Mouse (Mus musculus): ENCODE results near the gene Macrod2.

Macrod2 gene

DNA sequence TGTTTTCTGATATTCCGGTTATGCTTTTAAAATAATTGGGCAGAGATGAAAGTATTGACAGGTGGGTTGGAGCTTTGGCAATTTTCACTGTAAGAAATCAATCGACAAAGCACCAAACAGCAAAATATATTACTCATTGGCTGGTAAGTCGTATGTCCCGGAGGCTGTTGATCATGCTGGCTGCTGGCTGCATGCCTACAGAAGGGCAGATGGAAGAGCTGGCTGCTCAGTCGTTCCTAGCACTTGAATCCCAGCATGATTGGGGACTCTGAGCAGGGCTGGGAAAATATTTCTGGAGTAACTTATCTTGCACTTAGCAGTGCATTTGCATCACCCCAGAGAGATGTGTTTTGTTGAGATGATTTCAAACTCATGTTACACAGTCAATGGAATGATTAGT lies 1223.1 kb downstream of the Macrod2 start:
- no peak for DNase-seq (ENCODE audit: low spot score in 2 of 2)

DNA sequence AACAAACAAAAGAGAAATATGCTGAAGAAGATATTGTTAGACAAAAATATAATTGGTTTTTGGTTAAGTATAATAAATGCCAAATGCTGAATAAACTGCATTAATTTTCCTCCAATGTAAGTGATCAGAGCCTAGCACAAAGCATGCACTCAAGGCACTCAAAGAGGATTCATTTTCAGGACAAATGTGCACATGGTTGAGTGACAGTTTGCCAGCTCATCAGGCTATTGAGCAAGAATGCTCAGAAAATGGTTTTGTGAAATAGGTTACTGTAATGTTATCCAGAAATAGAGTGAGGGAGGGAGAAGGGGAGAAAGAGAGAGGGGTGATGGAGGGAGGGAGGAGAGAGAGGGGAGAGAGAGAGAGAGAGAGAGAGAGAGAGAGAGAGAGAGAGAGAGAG lies 1268.9 kb downstream of the Macrod2 start:
- no peak for DNase-seq (ENCODE audit: low spot score in 2 of 2)

DNA sequence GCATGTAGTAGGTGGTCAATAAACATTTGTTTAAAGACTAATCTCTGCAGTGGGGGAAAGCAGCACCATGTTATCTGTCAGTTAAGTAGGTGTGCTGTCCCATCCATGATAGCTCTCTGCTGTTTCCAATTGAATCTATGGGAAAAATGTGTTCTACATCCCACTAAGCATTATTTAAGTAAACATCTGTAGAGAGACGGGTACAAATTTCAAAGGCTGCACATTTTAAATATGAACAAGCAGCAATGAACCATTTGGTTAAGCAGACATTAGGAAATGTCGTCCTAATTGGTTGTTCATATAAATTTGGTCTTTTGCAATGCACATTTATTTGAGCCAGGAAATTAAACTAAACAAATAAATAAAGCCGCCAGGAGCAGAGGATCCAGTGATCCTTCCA lies 1277.7 kb downstream of the Macrod2 start:
- DNase-seq (ENCODE audit: low spot score in 2 of 2), result no peak

DNA sequence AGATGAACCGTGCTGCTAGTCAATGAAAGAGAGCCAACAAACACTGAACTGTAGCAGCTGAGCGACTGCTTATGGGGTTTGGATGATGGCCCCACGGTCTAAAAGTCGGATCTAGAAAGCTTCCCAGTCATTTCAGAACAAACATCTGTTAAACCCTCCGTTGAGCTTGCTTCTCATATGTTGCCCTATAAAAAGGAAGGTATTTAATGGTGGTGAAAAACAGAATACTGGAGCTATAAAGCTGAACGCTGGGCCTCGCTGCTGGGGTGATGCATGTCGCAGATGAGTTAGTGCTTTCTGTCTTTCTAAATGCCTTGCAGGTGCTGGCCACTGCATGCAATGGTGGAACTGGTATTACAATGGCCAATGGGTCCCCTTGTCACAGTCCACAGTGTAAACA lies 1278.3 kb downstream of the Macrod2 start:
- DNase-seq (ENCODE audit: low spot score in 2 of 2), result no peak

DNA sequence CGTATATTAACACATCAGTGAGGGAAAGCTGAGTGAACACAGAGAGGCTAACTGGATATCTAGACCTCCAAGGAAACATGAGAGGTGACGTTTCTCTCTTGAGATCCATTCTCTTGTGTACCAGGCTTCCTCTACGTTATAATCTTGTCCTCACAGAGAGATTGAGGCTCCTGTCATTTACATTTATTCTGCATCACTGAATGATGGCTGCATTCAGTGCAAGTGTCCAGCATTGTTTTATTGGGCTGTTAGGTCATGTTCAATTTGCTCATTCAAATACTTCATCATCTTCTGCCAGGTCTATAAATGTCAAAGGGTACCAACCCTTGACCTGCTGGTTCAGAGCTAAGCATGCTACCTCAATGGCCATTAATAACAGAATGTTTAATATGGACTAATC lies 1302.4 kb downstream of the Macrod2 start:
- no peak for DNase-seq (ENCODE audit: low spot score in 2 of 2)

DNA sequence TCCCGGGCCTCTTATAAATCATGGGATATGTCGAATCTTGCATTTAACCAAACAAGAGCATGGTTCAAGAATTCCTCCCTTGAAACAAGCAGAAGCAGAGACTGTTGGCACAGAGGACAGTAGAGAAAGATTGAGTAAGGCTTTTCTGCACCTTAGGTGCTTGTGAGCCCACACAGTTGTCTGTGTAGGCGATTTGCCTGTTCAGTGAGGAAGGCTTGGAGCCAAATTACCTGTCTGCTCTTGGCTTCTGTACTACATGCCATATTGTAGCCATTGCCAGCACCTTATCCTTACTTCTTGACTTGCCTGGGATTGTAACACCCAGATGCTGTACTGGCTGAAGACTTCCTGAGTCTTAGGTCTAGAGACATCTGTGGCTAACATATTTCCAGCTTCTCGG lies 1303.2 kb downstream of the Macrod2 start:
- DNase-seq (ENCODE audit: low spot score in 2 of 2), result no peak

DNA sequence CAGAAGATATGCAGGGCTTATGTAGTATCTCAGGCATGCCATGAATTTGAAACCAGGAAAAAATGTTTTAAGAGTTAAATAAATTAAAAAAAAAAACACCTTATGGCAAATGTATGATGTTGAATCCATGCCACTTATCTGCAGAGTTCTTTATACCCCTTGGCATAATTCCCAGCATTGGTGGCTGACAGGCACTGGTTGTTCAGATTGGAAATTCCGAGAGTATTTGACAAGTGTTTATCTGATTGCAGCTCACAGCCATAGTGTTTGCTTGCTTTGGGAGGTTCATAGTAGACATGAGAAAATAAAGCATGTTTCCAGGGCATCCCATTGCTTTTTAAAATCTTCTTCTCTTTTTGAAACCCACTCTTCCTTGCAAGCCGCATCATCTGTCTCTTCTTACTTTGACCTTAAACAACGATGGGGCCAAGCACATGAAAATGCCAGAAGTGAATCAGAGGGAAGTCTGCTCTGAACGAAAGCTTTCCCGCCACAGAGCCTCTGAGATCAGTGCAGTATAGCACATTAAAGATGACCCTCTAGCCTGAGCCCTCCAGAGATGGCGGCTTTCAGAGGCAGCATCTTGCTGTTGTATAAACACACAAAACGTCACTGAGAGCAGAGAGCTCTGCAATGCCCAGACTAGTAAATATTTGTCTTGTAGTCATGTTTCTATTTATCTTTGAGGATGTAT lies 1305.8 kb downstream of the Macrod2 start:
- no peak for DNase-seq (ENCODE audit: low spot score in 2 of 2)

DNA sequence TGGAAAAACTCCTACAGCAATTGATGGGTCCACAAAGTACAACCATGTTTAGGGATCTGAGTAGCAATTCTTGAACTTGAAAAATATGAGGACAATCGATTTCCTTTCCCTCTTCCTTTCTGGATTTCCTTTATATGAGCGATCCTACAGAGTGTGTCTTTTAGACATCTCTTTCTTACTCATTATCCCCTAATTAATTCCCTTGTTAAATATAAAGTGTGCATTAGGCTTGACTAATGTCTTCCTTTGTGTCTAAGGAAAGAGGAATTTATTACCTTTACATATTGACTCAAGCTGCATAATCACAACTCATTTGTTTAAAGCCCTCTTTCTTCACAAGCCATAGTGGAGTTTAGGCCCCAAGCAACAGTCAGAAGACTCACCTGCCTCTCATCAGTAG lies 1316.7 kb downstream of the Macrod2 start:
- no peak for DNase-seq (ENCODE audit: low spot score in 2 of 2)

DNA sequence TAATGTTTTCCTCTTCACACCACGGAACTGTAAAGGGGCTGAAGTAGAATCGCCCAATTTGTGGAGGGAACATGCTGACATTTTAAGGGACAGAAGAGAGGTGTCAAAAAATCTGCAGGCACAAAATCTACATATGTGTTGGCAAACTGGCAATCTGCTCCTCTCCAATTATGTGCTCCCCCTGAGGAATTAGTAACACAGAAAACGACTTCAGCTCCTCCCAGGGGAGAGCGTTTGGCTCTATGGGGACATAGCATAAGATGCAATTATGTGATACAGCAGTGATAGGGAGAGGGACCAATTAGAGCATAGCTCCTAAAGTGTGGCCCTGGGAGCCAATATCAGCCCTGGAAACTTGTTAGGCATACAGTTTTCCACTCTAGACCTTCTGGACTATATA lies 1317.2 kb downstream of the Macrod2 start:
- DNase-seq (ENCODE audit: low spot score in 2 of 2), result no peak

DNA sequence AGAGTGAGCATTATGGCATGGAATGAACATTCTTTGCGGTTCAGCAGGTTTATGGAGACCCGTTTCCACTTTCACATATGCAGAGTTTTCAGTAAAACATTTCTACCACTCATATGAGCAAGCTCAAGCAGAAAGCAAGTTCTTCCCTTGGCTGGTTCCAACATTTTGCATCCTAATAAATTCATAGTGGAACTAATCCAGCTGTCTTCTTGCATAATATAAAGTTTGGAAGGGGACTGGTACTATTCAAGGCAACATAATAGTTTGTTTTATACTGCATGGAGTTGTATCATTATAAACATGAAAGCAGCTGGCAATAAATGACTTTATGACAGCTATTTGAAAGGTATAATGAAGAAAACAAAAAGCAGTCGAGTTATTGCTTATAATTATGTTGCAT lies 1320.0 kb downstream of the Macrod2 start:
- DNase-seq (ENCODE audit: low spot score in 2 of 2), result no peak

DNA sequence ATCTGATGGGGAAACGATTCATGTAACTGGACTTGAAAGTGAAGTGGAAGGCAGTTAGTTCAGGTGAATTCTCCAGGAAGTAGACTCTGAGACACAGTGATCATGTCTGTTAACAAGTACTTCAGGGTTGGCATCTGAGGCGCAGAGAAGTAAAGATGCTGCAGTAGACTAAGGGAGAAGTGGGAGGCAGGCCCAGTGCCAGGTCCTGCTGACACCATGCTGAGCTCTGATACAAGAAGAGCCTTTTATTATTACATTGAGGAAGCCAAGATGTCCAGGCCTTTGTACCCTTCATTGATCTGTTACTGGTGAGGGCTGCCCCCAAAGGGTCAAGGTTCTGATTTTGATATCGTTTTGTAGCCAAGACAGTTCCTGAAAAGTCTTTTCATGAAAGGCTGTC lies 1327.4 kb downstream of the Macrod2 start:
- DNase-seq (ENCODE audit: low spot score in 2 of 2), result no peak

DNA sequence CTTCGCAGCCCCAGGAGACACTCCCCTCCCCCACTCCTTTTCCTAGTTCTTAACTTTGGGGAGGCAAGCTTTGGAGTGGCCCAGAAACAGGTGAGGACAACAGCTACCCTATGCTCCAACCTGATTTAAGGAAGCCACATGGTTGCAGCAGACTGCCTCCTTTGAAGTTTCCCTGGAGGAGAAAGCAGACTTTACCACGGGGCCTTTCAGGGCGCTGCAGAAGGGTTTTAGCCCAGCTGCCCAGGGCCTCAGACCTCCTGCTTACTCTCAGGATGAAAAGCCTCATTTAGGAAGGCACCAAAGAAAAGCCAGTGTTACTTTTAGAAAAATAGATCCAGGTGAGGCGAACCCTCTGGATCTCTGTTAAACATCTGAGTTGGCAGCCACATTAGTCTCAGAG lies 1333.9 kb downstream of the Macrod2 start:
- DNase-seq (ENCODE audit: low spot score in 2 of 2), result no peak

DNA sequence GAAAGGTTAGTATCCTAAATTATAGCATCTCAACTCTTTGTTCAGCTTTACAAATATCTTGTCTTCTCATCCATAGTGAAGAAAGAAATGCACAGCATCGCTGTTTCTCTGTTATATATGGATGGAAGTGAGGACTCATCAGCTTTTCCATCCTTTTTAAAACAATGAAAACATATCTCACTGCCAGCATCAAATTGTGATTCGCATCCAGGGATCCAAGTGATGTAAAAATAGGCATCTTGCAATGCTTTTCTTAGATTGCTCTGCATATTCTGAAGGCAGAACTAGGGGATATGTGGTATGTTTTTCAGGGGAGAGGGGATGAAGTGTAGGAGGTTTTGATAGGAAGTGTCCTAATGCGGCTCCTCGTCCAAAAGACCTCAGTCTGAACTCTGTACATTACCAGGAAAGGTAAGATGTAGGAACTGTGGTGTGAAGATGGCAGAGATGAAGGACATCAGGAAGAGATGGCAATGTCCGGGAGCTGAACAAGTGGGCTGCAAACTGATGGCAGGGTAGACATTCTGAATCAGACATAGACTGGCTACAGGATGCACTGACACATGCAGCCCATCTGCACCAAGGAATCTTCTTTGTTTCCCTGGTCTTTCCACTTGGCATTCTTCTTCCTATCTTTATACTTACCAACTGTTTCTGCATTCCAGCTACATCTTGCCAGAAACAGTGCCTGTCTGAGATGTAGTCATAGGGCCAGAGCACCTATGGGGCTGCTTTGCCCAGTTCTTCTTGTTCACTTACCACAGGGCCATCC lies 1341.8 kb downstream of the Macrod2 start:
- no peak for DNase-seq (ENCODE audit: low spot score in 2 of 2)

DNA sequence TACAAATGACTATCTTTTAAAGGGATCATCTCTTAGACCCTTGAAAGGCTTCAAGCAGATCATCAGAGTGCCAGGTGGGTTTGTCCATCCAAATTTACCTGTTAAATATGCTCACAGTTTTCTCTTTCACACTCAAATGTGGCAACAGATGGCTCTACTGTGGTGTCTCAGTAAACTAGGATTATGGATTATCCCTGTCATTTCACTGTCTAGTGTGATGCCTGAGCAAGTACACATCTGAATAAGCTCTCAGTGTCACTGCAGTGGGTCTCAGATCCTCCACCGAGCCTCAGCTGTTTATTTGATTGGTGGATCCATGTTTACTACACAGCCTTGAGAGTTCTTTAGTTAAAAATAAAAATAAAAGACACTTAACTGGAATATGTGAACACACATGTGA lies 1343.6 kb downstream of the Macrod2 start:
- DNase-seq (ENCODE audit: low spot score in 2 of 2), result no peak

DNA sequence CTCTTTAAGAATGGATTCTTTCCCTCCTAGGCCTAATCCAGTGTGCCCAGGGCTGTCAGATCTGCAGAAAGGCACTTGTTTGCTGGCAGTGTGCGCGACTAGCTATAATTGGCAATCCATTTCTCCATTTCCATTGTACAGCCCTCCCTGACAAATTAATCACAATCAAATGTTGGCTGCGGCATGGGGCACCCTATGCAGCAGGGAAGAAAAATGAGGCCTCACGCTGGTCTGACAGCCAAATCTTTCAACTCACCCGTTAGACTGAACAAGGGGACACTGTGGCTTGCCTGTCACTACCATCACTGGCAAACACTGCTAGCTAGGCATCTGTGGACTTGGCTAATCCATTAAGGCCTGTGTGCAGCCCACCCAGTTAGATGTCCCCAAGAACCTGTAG lies 1345.2 kb downstream of the Macrod2 start:
- DNase-seq (ENCODE audit: low spot score in 2 of 2), result no peak

DNA sequence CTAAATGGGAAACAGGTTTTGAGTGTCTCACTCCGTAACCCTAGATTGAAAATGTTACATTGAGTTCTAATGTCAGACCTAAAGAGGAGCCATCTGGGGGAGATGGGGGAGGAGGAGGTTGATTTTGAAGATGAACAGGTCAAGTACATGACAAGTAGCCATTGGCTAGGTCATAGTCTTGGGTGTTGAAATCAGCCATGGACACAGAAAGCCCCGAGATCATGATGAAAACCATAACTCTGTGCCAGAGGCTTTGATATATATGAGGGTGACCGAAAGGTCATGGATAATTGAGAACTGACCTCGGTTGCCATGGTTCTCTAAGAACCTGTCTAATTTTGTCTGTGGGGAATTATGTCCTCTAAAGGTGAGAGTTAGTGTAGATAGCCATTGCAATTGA lies 1405.1 kb downstream of the Macrod2 start:
- DNase-seq (ENCODE audit: low spot score in 2 of 2), result no peak

DNA sequence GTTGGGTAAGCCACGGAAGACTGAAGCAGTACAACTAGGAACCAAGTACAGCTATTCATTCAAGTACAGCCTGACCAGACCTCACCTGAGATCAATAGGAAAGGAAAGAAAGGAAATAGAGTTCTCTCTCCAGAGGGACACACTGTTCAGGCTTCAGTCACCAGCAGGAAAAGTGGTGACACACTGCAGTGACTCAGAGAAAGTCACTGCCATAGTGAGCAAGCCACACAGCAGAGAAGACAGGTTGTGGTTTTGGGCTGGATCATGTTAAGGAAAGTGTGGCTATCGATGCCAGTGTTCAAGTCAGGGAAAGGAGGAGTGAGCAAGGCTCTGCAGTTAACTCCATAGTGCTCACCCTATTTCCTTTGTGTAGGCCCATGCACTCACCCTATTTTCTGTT lies 1405.8 kb downstream of the Macrod2 start:
- no peak for DNase-seq (ENCODE audit: low spot score in 2 of 2)

DNA sequence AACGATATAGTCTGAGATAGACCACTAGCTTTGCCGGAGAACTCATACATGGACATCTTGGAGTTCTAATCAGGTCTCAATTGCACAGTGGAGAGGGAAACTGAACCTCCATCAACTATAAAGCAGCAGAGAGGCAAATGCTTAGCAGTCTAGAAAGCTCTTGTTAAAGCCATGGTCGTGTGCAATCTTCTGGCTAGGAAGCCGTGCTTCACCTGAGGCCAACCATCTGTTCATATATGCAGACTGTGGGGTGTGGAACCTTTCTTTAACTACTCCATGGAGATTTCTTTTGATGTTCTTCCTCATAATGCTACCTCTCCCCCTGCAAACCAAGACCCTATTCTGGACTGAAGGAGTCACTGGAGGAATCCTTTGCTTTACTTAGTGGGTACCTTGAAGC lies 1421.2 kb downstream of the Macrod2 start:
- DNase-seq (ENCODE audit: low spot score in 2 of 2), result no peak

DNA sequence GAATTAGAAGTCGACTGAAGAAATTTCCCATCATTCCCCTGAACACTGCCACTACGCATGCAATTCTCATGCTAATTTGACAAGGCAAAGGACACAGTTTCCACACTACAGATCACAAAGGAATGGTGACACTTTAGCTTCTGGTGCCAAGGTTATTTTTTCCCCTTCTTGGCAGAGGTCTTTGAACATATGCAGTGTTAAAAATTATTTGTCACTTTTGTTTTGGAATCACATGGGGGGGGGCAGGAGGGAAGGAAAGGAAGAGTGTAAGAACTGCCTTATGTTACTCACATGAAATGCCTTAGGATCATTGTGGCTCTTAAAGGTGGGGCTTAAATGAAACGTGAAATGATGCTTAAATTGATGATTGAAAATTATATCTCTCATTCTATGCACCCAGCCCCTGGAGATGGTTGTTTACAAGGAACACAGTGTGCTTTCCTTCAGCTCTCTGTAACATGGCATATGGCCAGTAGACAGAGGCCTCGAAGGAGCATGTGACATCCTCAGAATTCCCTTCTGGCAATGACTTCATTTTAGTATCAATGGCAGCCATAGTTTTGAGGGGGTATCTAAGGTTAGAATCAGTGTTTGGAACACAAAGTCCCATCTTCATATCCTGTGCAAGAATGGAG lies 1422.6 kb downstream of the Macrod2 start:
- no peak for DNase-seq (ENCODE audit: low spot score in 2 of 2)

DNA sequence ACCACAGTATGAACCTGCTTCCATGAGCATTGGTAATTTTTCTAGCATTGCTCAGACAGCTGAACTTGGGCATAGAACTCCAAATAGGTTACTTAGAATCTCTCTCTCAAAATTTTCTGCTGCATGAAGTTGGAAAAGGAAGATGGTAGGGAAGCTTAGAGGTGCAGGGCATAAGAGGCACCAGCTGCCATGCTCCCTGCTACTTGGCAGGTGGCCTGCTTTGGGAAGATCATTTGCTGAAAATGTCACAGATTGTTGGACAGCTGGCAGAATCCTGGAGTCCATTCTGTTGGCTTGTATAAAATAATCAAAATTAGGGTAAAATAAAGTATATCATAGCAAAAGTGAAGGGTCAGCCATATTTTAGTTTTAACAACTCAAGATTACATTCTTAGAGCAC lies 1425.7 kb downstream of the Macrod2 start:
- no peak for DNase-seq (ENCODE audit: low spot score in 2 of 2)

DNA sequence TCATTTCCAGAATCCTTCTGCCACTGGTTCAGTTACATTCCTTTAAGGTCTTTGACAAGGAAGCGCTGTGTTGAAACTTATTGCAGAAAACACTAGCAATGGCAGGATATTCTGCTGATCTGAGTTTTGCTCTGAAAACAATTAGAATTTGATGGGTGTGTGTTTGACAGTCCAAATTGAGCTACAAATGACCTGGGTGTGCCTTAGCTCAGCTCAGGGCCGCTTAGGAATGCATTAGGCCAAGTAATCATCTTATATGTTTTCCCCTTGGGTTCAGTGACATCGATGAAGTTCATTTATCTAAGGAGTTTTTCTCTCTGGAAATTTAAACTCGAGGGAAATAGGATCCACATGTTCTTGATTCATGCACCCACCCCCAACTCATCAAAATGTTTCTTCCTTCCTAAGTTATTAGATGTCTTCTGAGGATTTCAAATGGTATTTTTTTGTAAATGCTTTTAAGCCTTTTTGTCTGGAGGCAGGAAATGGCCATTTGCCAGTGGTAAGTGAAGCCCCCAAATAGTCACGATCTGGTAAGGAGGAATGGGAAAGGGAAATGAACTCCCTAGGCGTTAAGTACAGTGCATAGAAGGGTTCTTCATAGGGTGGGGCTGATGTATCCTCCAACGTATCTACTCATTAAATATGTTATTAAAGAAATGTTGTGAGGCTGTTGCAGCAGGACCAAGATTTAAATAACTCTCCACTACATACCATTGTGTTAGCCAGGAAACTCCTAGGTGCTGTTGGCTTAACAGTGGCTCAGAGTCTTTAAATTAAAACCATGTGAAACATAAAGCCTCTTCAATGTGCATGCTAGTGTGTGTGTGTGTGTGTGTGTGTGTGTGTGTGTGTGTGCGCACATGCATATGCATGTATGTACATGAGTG lies 1430.7 kb downstream of the Macrod2 start:
- no peak for DNase-seq (ENCODE audit: low spot score in 2 of 2)

DNA sequence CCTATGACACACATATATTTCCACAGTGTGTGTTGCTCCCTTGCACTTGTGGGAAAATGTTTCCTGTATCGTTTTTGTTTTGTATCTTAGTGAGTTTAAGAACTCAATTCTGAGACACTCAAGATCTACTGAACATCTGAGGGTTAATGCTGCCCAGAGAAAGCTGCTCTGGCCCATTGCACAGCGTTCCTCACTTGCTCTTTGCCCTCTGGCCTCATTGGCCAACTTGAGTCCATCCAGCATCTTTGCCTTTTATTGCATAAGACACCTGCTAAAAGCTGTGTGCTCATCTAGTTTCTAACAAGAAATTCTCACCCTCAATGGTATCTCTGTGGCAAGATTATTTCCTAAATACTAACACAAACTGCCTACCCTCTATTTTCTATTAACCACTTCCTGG lies 1435.4 kb downstream of the Macrod2 start:
- DNase-seq (ENCODE audit: low spot score in 2 of 2), result no peak

All from urinary bladder, postnatal 4 days (tissue).